Mouse (Mus musculus): ENCODE measurements around the gene Ncbp3. TPM values are rescaled to one million over a fixed set of nuclear protein-coding genes. Genes with fewer than 3 reads are reported as not detected.

Gene Ncbp3
- polyA plus RNA-seq, 1 experiment from 2014 or later, result 11.1 TPM

DNA sequence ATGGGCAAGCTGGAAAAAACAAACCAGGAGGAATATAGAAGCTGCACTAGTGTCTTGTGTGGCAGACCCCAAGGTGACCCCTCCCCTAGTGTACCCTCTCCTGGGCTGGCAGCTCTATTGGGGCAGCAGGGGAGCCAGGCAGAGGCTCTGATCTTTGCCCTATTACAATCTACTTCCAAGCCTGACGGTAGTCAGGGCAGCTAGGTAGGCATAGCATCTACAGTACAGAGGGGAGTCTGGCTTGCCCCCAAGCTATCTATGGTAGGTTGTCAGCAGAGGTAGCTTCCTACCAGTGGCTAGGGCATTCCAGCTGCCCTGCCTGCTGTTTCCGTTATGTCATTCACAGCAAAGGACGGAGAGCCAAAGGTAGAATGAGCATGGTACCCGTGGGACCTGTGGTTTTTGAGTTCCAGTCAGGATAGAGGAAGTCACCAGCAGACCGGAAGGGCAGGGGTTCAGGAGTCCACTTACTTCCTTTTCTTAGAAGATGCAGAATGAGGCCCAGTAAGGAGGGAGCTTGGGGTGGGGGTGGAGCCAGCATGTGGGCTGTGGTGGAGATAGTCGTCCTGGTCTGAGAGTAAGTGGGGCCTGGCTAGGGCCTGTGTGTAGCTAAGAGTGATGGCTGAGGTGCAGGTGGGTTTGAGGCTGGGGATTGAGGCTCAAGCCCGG, 23.2 kb upstream of the Ncbp3 start:
- no peaks in the 10 kb centered on the region for H3K9me3 ChIP-seq (ENCODE audit: control insufficient read depth, low read length)
- peaks cover 8% of the 10 kb centered on the region for H3K27me3 ChIP-seq (replicated peaks; ENCODE audit: control insufficient read depth, insufficient read depth, low read length)
- peaks cover 9% of the 10 kb centered on the region for H3K4me1 ChIP-seq (replicated peaks; ENCODE audit: control insufficient read depth, insufficient read depth, low read length)
- no peaks in the 10 kb centered on the region for H3K36me3 ChIP-seq (ENCODE audit: control insufficient read depth, insufficient read depth)
- no peak overlapping the region for H3K27ac ChIP-seq (ENCODE audit: low read length)
- no peak for ATAC-seq
- no peak overlapping the region for H3K9ac ChIP-seq (replicated peaks; ENCODE audit: low read depth, low read length)
- no peak overlapping the region for H3K4me2 ChIP-seq (ENCODE audit: low read length)
- H3K4me3 ChIP-seq (replicated peaks; ENCODE audit: low read length), result no peak overlapping the region
- WGBS, result 74% methylated on average over 7 of the region's 7 CpGs

DNA sequence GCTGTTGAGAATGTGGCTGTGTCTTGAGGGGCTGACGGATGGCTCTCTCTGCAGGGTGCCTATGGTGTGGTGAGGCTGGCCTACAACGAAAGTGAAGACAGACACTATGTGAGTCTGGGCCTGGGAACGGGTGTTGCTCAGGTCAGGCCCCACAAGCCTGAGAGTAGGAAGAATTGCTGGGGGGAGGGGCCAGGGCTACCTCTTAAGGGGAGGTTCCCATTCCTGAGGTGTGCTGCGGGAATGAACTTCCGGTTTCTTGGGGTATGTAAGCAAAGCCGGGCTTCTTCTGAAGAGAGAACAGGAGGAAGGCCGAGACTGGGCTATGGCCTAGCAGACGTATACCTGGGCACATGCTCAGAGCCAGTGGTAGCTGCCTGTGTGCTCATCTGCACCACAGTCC, 20.6 kb upstream of the Ncbp3 start:
- Histone ChIP-seq H3K4me1 (replicated peaks; ENCODE audit: control insufficient read depth, insufficient read depth, low read length) (peaks cover 10% of the 10 kb centered on the region), H3K36me3 (ENCODE audit: control insufficient read depth, insufficient read depth) (no peaks in the 10 kb centered on the region), H3K27me3 (replicated peaks; ENCODE audit: control insufficient read depth, insufficient read depth, low read length) (no peaks in the 10 kb centered on the region), H3K9me3 (ENCODE audit: control insufficient read depth, low read length) (no peaks in the 10 kb centered on the region), H3K4me2 (ENCODE audit: low read length) (no peak overlapping the region), H3K27ac (ENCODE audit: low read length) (no peak overlapping the region), H3K4me3 (replicated peaks; ENCODE audit: low read length) (no peak overlapping the region), H3K9ac (replicated peaks; ENCODE audit: low read depth, low read length) (no peak overlapping the region)
- 54% methylated on average over 8 of the region's 8 CpGs for WGBS
- ATAC-seq, result no peak

GRCm38 (mm10) chr11:73030821-73031498, 16.6 kb upstream of the Ncbp3 start:
- H3K4me3 ChIP-seq (replicated peaks; ENCODE audit: low read length), result peak overlapping the region; percentile 35
- H3K27ac ChIP-seq (ENCODE audit: low read length), result peak overlapping the region; percentile 39
- 20% methylated on average over 20 of the region's 20 CpGs for WGBS
- no peaks in the 10 kb centered on the region for H3K27me3 ChIP-seq (replicated peaks; ENCODE audit: control insufficient read depth, insufficient read depth, low read length)
- peak overlapping the region; percentile 47 for H3K9ac ChIP-seq (replicated peaks; ENCODE audit: low read depth, low read length)
- H3K4me1 ChIP-seq (replicated peaks; ENCODE audit: control insufficient read depth, insufficient read depth, low read length), result peaks cover 10% of the 10 kb centered on the region
- H3K36me3 ChIP-seq (ENCODE audit: control insufficient read depth, insufficient read depth), result no peaks in the 10 kb centered on the region
- peak overlapping the region; percentile 65 for H3K4me2 ChIP-seq (ENCODE audit: low read length)
- ATAC-seq, result peak; percentile 97
- H3K9me3 ChIP-seq (ENCODE audit: control insufficient read depth, low read length), result no peaks in the 10 kb centered on the region

- Histone ChIP-seq H3K27me3 (replicated peaks; ENCODE audit: control insufficient read depth, insufficient read depth, low read length) (no peaks in the 10 kb centered on the region), H3K9ac (replicated peaks; ENCODE audit: low read depth, low read length) (peak overlapping the region; percentile 47), H3K36me3 (ENCODE audit: control insufficient read depth, insufficient read depth) (no peaks in the 10 kb centered on the region), H3K4me3 (replicated peaks; ENCODE audit: low read length) (no peak overlapping the region), H3K4me2 (ENCODE audit: low read length) (no peak overlapping the region), H3K27ac (ENCODE audit: low read length) (no peak overlapping the region; the same call in 1 of the 2 replicates), H3K4me1 (replicated peaks; ENCODE audit: control insufficient read depth, insufficient read depth, low read length) (peaks cover 10% of the 10 kb centered on the region), H3K9me3 (ENCODE audit: control insufficient read depth, low read length) (no peaks in the 10 kb centered on the region)
- WGBS, result 75% methylated on average over 5 of the region's 5 CpGs
- ATAC-seq, result no peak; the same call in 1 of the 2 replicates
Observed at GRCm38 (mm10) chr11:73031536-73031935, 16.0 kb upstream of the Ncbp3 start.

GRCm38 (mm10) chr11:73036077-73036476, 11.5 kb upstream of the Ncbp3 start:
- Histone ChIP-seq H3K4me2 (ENCODE audit: low read length) (no peak overlapping the region), H3K4me1 (replicated peaks; ENCODE audit: control insufficient read depth, insufficient read depth, low read length) (peaks cover 6% of the 10 kb centered on the region), H3K27me3 (replicated peaks; ENCODE audit: control insufficient read depth, insufficient read depth, low read length) (no peaks in the 10 kb centered on the region), H3K27ac (ENCODE audit: low read length) (no peak overlapping the region), H3K4me3 (replicated peaks; ENCODE audit: low read length) (no peak overlapping the region), H3K9ac (replicated peaks; ENCODE audit: low read depth, low read length) (no peak overlapping the region), H3K36me3 (ENCODE audit: control insufficient read depth, insufficient read depth) (no peaks in the 10 kb centered on the region; the same call in 1 of the 2 replicates), H3K9me3 (ENCODE audit: control insufficient read depth, low read length) (no peaks in the 10 kb centered on the region)
- no peak for ATAC-seq
- 84% methylated on average over 7 of the region's 7 CpGs for WGBS

DNA sequence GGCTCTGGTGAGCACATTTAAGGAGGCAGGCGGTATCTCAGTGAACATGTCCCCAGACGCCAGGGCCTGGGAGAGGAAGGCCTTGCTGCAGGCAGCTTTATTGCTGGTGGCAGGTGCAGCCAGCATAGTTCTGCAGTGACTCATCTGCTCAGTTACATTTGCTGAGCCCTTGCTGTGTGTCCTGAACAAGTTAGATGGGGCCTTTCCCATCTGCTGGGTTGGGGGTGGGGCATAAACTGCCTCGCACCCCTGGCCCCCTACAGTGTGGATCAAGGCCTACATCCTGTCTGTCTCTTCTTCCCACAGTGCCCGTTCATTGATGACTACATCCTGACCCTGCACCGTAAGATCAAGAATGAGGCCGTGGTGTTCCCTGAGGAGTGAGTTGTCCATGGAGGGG, 10.7 kb upstream of the Ncbp3 start:
- ATAC-seq, result no peak
- Histone ChIP-seq H3K9ac (replicated peaks; ENCODE audit: low read depth, low read length) (no peak overlapping the region), H3K4me3 (replicated peaks; ENCODE audit: low read length) (no peak overlapping the region), H3K4me2 (ENCODE audit: low read length) (no peak overlapping the region), H3K27ac (ENCODE audit: low read length) (no peak overlapping the region), H3K4me1 (replicated peaks; ENCODE audit: control insufficient read depth, insufficient read depth, low read length) (no peaks in the 10 kb centered on the region), H3K9me3 (ENCODE audit: control insufficient read depth, low read length) (no peaks in the 10 kb centered on the region), H3K36me3 (ENCODE audit: control insufficient read depth, insufficient read depth) (no peaks in the 10 kb centered on the region; the same call in 1 of the 2 replicates), H3K27me3 (replicated peaks; ENCODE audit: control insufficient read depth, insufficient read depth, low read length) (no peaks in the 10 kb centered on the region)
- 72% methylated on average over 6 of the region's 6 CpGs for WGBS

DNA sequence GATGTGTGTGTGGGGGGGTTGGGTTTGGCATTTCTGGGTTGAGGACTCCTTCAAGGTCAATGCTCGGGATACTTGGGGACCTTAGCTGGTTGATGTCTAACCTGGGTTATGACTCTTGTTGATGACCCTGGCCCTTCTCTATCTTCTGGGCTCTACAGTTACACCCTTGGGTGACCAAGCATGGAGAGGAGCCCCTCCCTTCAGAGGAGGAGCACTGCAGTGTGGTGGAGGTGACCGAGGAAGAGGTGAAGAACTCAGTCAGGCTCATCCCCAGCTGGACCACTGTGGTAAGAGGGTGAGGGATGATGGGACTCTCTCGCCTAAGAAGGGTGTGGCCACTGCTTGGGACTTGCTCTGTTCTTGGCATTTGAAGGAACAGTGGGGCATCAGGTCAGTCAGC, 9.9 kb upstream of the Ncbp3 start:
- Histone ChIP-seq H3K9me3 (ENCODE audit: control insufficient read depth, low read length) (no peaks in the 10 kb centered on the region), H3K4me2 (ENCODE audit: low read length) (no peak overlapping the region), H3K36me3 (ENCODE audit: control insufficient read depth, insufficient read depth) (no peaks in the 10 kb centered on the region; the same call in 1 of the 2 replicates), H3K4me3 (replicated peaks; ENCODE audit: low read length) (no peak overlapping the region), H3K27ac (ENCODE audit: low read length) (no peak overlapping the region), H3K4me1 (replicated peaks; ENCODE audit: control insufficient read depth, insufficient read depth, low read length) (no peaks in the 10 kb centered on the region), H3K9ac (replicated peaks; ENCODE audit: low read depth, low read length) (no peak overlapping the region), H3K27me3 (replicated peaks; ENCODE audit: control insufficient read depth, insufficient read depth, low read length) (no peaks in the 10 kb centered on the region)
- ATAC-seq, result no peak
- 88% methylated on average over 3 of the region's 3 CpGs for WGBS

DNA sequence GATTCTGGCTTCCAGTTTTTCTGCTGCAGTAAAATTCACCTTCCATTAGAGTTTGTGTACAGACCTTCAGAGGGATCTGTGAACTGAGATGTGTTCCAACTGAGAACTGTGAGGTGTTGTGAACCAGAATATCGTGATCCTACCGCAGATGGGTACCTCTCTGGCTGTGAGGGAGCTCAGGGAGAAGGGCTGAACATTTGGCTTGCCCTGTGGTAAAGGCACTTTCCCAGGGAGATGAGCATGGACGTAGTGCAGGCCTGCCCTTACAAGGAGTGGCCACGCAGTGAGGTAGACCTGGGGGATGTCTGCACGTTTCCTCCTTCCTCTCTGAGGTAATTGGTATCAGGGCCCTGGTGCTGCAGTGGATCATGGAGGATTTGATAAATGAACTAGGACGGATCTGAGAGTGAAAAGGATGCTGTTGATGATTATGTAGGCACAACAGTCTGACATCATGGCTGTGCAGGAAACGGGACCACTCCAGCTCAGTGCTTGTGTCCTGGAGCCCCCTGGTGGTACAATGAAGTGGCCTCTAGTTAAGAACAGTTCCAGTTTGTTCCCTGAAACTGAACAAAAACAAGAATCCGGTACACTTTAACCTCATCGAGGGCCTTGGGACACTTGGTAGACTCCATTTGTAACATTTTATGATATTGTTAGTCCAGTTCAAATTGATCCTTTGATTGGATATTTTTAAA, 8.3 kb upstream of the Ncbp3 start:
- Histone ChIP-seq H3K27ac (ENCODE audit: low read length) (no peak overlapping the region), H3K27me3 (replicated peaks; ENCODE audit: control insufficient read depth, insufficient read depth, low read length) (no peaks in the 10 kb centered on the region), H3K4me2 (ENCODE audit: low read length) (no peak overlapping the region), H3K4me3 (replicated peaks; ENCODE audit: low read length) (no peak overlapping the region), H3K9ac (replicated peaks; ENCODE audit: low read depth, low read length) (no peak overlapping the region), H3K36me3 (ENCODE audit: control insufficient read depth, insufficient read depth) (no peaks in the 10 kb centered on the region; the same call in 1 of the 2 replicates), H3K9me3 (ENCODE audit: control insufficient read depth, low read length) (no peaks in the 10 kb centered on the region), H3K4me1 (replicated peaks; ENCODE audit: control insufficient read depth, insufficient read depth, low read length) (no peaks in the 10 kb centered on the region)
- ATAC-seq, result peak; percentile 88
- 59% methylated on average over 9 of the region's 9 CpGs for WGBS

DNA sequence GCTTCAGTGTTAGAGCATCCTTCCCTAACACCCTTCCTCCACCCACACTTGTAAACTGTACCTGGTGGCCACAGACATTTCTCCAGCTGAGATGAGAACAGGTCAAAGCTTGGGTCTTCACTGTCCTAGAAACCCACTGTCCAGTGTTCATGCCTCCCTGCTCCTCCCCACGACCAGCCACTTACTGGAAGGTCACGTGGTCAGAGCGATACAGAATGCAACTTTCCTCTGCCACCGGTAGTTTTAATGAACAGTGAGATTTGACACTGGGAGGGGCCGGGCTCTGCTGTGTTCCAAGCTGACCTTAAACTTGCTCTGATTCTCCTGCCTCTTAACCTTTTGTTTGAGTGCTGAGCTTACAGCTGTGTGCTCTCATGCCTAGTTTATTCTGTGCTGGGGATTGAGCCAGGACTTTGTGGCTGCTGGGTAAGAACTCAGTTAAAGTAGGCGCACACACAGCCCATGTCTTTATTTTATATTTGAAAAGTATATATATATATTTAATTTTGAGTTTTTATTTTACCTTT, 3.3 kb upstream of the Ncbp3 start:
- 64% methylated on average over 6 of the region's 6 CpGs for WGBS
- no peak overlapping the region for H3K4me3 ChIP-seq (replicated peaks; ENCODE audit: low read length)
- no peaks in the 10 kb centered on the region for H3K9me3 ChIP-seq (ENCODE audit: control insufficient read depth, low read length)
- H3K4me1 ChIP-seq (replicated peaks; ENCODE audit: control insufficient read depth, insufficient read depth, low read length), result peaks cover 12% of the 10 kb centered on the region
- no peak overlapping the region for H3K27ac ChIP-seq (ENCODE audit: low read length)
- ATAC-seq, result no peak
- no peaks in the 10 kb centered on the region for H3K27me3 ChIP-seq (replicated peaks; ENCODE audit: control insufficient read depth, insufficient read depth, low read length)
- H3K4me2 ChIP-seq (ENCODE audit: low read length), result no peak overlapping the region
- no peaks in the 10 kb centered on the region for H3K36me3 ChIP-seq (ENCODE audit: control insufficient read depth, insufficient read depth)
- H3K9ac ChIP-seq (replicated peaks; ENCODE audit: low read depth, low read length), result no peak overlapping the region
